Mouse (Mus musculus): ENCODE data around the gene Zfp991. TPM values are rescaled to one million over a fixed set of nuclear protein-coding genes. Genes with fewer than 3 reads are reported as not detected.
A peak's percentile ranks its signal among the peaks of the same experiment; 100 is the strongest.
"Not testable (repeated sequence)": the region's sequence is repeated elsewhere in the genome, so short reads cannot be mapped to it uniquely, and the experiment has no call there.

Zfp991 gene
- polyA plus RNA-seq, 1 experiment from 2014 or later: 8.8 TPM

DNA sequence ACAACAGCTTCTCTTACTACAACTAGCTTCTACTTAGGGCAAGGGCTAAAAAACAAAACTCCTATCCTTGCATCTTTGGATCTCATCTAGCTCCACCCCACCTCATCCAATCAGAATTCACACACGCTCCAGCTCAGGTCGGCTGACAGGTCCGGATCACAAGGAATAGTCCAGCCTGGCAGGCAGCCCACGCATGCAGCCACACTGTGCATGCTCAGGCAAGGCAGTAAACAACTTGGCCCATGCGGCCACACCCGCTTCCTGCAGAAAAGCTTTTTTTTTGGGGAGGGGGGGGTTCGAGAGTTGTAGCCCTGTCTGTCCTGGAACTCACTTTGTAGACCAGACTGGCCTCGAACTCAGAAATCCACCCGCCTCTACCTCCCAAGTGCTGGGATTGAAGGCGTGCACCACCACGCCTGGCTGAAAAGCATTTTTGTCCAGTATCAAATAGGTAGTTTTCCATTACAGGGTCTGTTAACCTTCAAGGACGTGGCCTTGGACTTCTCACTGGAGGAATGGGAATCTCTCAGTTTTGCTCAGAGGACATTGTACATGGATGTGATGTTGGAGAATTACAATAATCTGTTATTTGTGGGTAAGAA, 44.5 kb downstream of the Zfp991 start:
- not testable (repeated sequence) for H3K36me3 ChIP-seq (replicated peaks; ENCODE audit: control insufficient read depth, insufficient read depth); H3K27ac ChIP-seq; DNase-seq (ENCODE audit: low spot score); H3K4me2 ChIP-seq (replicated peaks); H3K4me1 ChIP-seq (replicated peaks; ENCODE audit: control insufficient read depth, insufficient read depth, low read length); ATAC-seq (ENCODE audit: low FRiP score); H3K4me3 ChIP-seq (replicated peaks; ENCODE audit: low read length); H3K27me3 ChIP-seq (ENCODE audit: control insufficient read depth, insufficient read depth, low read length); H3K9ac ChIP-seq; H3K9me3 ChIP-seq (ENCODE audit: control insufficient read depth, low read length)
- 89% methylated on average over 7 of the region's 12 CpGs for WGBS

DNA sequence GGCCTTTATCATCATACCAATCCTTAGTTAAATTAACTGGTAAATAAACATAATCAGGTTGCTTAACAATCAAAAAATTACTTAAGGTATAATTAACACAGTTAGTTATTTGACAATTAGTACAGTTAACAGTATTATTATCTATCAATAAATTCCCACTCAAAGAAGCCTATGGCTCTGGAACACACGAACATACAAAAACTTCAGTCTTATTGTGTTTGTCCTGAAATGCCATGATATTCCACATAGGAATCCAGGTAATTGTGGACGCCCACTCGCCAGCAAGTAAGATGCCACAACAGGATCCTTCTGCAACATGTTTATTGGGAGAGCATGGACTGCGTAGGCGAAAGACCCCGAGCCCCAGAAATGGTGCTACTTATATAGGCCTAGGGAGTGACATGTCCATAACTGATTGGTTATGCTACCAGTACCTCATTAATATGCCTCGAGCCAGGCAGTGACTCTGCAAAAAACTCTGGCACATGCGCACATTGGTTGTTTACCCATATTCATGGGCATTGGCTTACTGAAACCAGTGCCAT, 49.4 kb downstream of the Zfp991 start:
- not testable (repeated sequence) for H3K27ac ChIP-seq; H3K4me2 ChIP-seq (replicated peaks); H3K27me3 ChIP-seq (ENCODE audit: control insufficient read depth, insufficient read depth, low read length); H3K4me3 ChIP-seq (replicated peaks; ENCODE audit: low read length); H3K36me3 ChIP-seq (replicated peaks; ENCODE audit: control insufficient read depth, insufficient read depth); H3K9ac ChIP-seq; ATAC-seq (ENCODE audit: low FRiP score); H3K4me1 ChIP-seq (replicated peaks; ENCODE audit: control insufficient read depth, insufficient read depth, low read length); H3K9me3 ChIP-seq (ENCODE audit: control insufficient read depth, low read length); DNase-seq (ENCODE audit: low spot score)
- WGBS: 94% methylated on average over 7 of the region's 8 CpGs

DNA sequence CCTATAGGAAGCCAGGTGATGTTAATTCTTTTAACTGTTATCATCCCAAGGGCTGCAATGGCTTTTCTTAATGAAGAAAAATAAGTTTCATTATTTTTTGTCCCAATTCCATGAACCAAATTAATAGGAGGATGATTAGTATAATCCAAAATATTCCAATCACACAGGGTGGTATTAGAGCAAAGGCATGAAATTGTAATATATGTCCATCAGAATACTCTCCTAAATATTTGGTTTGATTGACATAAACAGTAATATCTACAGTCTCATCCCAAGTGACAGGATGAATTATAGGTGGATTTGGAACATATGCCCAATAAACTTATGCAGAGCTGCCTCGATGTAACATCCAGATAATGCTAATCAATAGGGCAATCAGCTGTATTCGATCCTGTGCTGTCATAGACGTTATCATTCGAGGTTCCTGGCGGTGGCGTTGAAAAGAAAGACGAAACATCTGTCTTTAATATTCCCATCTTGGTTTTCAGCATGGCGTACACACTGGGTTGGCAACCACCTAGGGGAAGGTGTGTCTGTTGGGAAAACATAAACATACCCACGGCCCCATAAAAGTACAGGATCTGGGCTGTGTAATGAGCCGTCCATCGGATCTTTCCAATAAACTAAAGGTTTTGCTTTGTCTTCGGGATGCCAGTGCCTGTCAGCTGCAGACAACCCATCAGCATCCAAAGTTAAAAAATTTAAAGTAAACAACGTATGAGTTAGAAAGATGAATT, 50.3 kb downstream of the Zfp991 start:
- not testable (repeated sequence) for H3K9ac ChIP-seq; H3K27ac ChIP-seq; H3K4me3 ChIP-seq (replicated peaks; ENCODE audit: low read length); H3K36me3 ChIP-seq (replicated peaks; ENCODE audit: control insufficient read depth, insufficient read depth); H3K9me3 ChIP-seq (ENCODE audit: control insufficient read depth, low read length); H3K4me1 ChIP-seq (replicated peaks; ENCODE audit: control insufficient read depth, insufficient read depth, low read length); H3K27me3 ChIP-seq (ENCODE audit: control insufficient read depth, insufficient read depth, low read length); DNase-seq (ENCODE audit: low spot score); H3K4me2 ChIP-seq (replicated peaks)
- ATAC-seq (ENCODE audit: low FRiP score): peak; percentile 42; the same call in 1 of the 2 replicates
- whole genome bisulfite sequencing: no CpG with 5 or more reads among the region's 13 CpGs

DNA sequence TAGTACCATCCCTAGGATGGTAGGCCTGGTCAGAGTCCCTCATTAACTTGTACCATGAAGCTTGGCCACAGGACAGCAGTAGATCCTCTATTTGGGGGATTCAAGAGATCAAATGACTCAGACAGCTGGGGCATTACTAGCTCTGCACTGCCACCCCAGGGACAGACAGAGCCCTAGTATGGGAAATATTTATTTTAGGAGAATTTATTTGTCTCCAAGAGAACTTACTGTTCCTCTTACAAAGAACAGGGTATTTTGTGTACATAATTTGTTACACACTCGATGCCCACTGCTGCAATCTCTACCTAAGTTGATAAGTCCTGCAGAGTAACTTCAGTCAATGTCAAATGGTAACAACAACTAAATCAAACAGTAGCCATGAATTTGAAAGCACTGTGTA, 55.0 kb downstream of the Zfp991 start:
- H3K27me3 ChIP-seq (ENCODE audit: control insufficient read depth, insufficient read depth, low read length); DNase-seq (ENCODE audit: low spot score); H3K4me3 ChIP-seq (replicated peaks; ENCODE audit: low read length); H3K9ac ChIP-seq; H3K4me1 ChIP-seq (replicated peaks; ENCODE audit: control insufficient read depth, insufficient read depth, low read length); H3K4me2 ChIP-seq (replicated peaks); H3K36me3 ChIP-seq (replicated peaks; ENCODE audit: control insufficient read depth, insufficient read depth); H3K27ac ChIP-seq: not testable (repeated sequence)
- WGBS: 93% methylated on average over 1 of the region's 1 CpGs
- ATAC-seq (ENCODE audit: low FRiP score): peak; percentile 67
- H3K9me3 ChIP-seq (ENCODE audit: control insufficient read depth, low read length): peaks cover 11% of the 10 kb centered on the region

DNA sequence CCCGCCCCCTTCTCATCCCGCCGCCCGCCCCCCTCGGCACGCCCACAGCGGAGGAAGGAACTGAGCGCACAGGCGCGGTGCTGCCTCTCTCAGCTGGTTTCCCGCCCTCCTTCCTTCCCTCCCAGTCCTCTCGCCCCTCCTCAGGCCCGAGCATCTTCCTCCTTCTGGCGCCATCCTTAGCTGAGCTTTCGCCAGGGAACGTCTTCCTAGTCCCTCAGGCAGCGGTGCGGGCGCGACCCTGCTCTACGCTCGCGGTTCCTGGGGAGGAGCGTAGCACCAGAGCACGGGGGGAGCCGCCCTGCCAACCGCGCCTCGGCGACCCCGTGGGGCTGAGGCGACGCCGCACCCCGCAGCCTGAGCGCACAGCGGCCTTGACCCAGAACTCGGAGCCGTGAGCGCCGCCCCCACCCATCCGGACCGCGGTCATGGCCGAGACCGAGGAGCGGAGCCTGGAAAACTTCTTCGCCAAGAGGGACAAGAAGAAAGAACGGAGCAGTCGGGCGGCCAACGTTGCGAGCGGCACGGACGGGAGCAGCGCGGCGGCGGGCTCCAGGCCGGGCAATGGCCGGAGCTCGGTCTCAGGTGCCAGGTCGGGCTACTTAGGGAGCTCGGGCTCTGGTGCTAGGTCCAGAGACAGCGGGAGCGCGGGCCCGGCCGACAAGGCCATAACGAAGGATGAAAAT, 55.6 kb downstream of the Zfp991 start:
- not testable (repeated sequence) for H3K27me3 ChIP-seq (ENCODE audit: control insufficient read depth, insufficient read depth, low read length); H3K36me3 ChIP-seq (replicated peaks; ENCODE audit: control insufficient read depth, insufficient read depth); H3K4me3 ChIP-seq (replicated peaks; ENCODE audit: low read length); DNase-seq (ENCODE audit: low spot score); H3K4me2 ChIP-seq (replicated peaks); H3K9ac ChIP-seq; H3K4me1 ChIP-seq (replicated peaks; ENCODE audit: control insufficient read depth, insufficient read depth, low read length); H3K27ac ChIP-seq
- WGBS: 68% methylated on average over 63 of the region's 71 CpGs
- ATAC-seq (ENCODE audit: low FRiP score): peak; percentile 64; the same call in 1 of the 2 replicates
- H3K9me3 ChIP-seq (ENCODE audit: control insufficient read depth, low read length): peaks cover 11% of the 10 kb centered on the region

DNA sequence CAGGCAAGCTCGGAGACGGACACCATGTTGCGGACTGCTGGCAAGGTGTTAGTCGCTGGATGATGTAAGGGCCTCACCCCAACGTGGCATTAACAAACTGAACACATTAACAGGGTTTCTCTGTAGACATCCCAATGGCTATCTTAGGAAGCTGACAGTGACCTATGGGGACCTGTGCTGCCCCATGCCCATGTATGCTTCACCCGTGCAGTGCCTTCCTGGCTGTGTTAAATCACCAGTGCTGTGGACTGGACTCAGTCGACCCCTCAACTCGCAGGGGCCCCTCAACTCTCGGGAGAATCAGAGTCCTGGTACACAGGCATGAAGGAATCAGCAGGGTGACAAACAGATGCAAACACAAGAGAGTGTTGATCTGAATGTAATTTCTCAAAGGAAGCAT, 63.3 kb downstream of the Zfp991 start:
- H3K9ac ChIP-seq; ATAC-seq (ENCODE audit: low FRiP score): not testable (repeated sequence)
- WGBS: 95% methylated on average over 3 of the region's 9 CpGs

DNA sequence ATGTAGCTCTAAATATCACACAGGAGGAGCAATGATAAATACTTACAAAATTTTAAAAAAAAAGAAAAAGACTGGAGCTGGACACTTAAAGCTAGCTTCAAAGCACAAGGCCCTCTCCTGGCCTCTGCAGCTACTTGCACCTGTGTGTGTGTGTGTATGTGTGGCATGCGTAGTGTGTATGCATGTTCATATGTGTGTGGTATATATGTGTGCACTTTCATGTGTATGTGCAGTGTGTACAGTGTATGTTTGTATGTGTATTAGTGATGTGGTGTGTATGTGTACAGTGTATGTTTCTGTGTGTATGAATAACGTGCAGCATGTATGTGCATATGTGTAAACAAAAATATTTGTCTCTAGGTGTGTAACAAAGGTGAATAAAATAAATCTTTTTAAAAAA, 65.4 kb downstream of the Zfp991 start:
- peak; percentile 31; the same call in 1 of the 2 replicates for ATAC-seq (ENCODE audit: low FRiP score)
- not testable (repeated sequence) for H3K27me3 ChIP-seq (ENCODE audit: control insufficient read depth, insufficient read depth, low read length); DNase-seq (ENCODE audit: low spot score); H3K27ac ChIP-seq; H3K4me3 ChIP-seq (replicated peaks; ENCODE audit: low read length); H3K4me1 ChIP-seq (replicated peaks; ENCODE audit: control insufficient read depth, insufficient read depth, low read length); H3K4me2 ChIP-seq (replicated peaks); H3K36me3 ChIP-seq (replicated peaks; ENCODE audit: control insufficient read depth, insufficient read depth); H3K9ac ChIP-seq; H3K9me3 ChIP-seq (ENCODE audit: control insufficient read depth, low read length)
- WGBS: 85% methylated on average over 2 of the region's 2 CpGs

More for the DNA sequence above, 63.3 kb downstream of the Zfp991 start:
- not testable (repeated sequence) for H3K9me3 ChIP-seq (ENCODE audit: control insufficient read depth, low read length); H3K36me3 ChIP-seq (replicated peaks; ENCODE audit: control insufficient read depth, insufficient read depth); H3K27me3 ChIP-seq (ENCODE audit: control insufficient read depth, insufficient read depth, low read length); H3K4me1 ChIP-seq (replicated peaks; ENCODE audit: control insufficient read depth, insufficient read depth, low read length); H3K4me3 ChIP-seq (replicated peaks; ENCODE audit: low read length); H3K27ac ChIP-seq; H3K4me2 ChIP-seq (replicated peaks); DNase-seq (ENCODE audit: low spot score)

DNA sequence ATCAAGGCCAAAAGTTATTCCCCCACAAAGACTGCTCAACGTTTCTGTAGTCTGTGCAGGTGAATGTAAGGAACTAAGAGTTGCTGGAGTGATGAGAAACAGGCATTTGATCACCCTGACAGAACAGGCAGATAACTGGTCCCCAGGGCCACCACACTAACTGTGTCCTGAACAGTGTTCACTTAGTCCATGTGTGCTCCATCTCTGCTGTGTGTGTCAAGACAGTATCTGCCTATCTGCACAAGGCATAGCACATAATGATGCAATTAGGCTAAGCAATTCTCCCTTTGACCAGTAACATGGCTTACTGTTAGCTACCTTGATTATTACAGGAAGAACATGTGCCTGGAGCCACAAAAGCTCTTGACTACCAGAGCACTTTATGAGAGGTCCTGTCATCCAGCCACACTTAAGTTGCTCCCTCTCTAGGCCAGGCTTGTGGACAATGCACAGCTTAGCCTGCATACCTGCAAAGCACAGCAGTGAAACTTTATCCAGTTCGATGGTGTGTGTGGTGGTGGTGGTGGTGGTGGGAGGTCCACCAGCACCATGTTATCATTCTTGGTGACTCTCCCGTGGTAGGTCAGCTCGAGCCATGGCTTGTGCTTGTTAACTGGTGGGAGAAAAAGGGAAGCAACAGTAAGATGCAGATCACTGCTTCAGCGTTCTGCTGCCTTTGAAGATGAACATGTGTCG, 67.4 kb downstream of the Zfp991 start:
- H3K36me3 ChIP-seq (replicated peaks; ENCODE audit: control insufficient read depth, insufficient read depth); H3K4me3 ChIP-seq (replicated peaks; ENCODE audit: low read length); H3K4me1 ChIP-seq (replicated peaks; ENCODE audit: control insufficient read depth, insufficient read depth, low read length); H3K9me3 ChIP-seq (ENCODE audit: control insufficient read depth, low read length); H3K9ac ChIP-seq; H3K27ac ChIP-seq; DNase-seq (ENCODE audit: low spot score); H3K4me2 ChIP-seq (replicated peaks); H3K27me3 ChIP-seq (ENCODE audit: control insufficient read depth, insufficient read depth, low read length): not testable (repeated sequence)
- 73% methylated on average over 6 of the region's 6 CpGs for WGBS
- peak; percentile 64 for ATAC-seq (ENCODE audit: low FRiP score)
